8 mouse cellular contexts compared by ENCODE assay signal in the genomic region with DNA sequence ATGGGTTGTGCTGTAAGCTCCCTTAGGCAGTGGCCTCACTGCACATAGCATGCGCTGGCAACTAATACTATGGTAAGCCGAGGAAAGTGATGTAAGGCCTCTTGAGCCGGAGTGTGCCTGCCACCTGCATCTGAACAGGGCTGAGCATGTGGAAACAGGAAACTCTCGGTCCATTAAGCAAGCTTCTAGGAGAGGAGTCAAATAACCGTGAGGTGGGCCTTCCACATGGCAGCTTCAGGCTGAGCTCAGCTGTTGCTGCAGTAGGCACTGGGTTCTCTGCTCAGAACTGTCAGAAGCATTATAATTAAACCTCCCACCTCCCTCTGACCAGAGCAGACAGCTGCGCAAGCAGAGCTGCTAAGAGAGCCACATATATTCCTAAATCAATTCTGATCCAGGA. TPM values are rescaled to one million over a fixed set of nuclear protein-coding genes. Genes with fewer than 3 reads are reported as not detected.
DNase-seq lines count a peak whose midpoint lies in the region; ATAC-seq lines count a peak whose summit lies in the region.
"Had no signal": no experiment of that assay in that cellular context is flagged by ENCODE, and none has a peak within 500 bp of the region (broad histone marks: within the 10 kb centered on the region; RNA-seq: fewer than 3 reads in every experiment).

No protein-coding gene starts in this region.

- no peak overlapping the region for H3K27ac ChIP-seq in embryonic facial prominence, embryonic 10.5 days (replicated peaks)
- H3K27ac ChIP-seq in hindbrain, embryonic 14.5 days: no peak overlapping the region
- H3K27ac ChIP-seq in neural tube, embryonic 11.5 days (ENCODE audit: low read depth, low read length): no peak overlapping the region

- no peaks in the 10 kb centered on the region for H3K9me3 ChIP-seq in embryonic facial prominence, embryonic 10.5 days
- no peaks in the 10 kb centered on the region for H3K9me3 ChIP-seq in hindbrain, embryonic 14.5 days (ENCODE audit: control insufficient read depth, low read length)
- H3K9me3 ChIP-seq in neural tube, embryonic 11.5 days (ENCODE audit: control insufficient read depth, low read length): no peaks in the 10 kb centered on the region

- no peak overlapping the region for H3K4me2 ChIP-seq in hindbrain, embryonic 14.5 days (replicated peaks)
- no peak overlapping the region for H3K4me2 ChIP-seq in neural tube, embryonic 11.5 days (ENCODE audit: low read depth)

- H3K36me3 ChIP-seq in embryonic facial prominence, embryonic 10.5 days (replicated peaks): no peaks in the 10 kb centered on the region
- no peaks in the 10 kb centered on the region for H3K36me3 ChIP-seq in hindbrain, embryonic 14.5 days (replicated peaks; ENCODE audit: control insufficient read depth, insufficient read depth)
- no peaks in the 10 kb centered on the region for H3K36me3 ChIP-seq in neural tube, embryonic 11.5 days (ENCODE audit: control insufficient read depth, insufficient read depth, low read length)

- no peak overlapping the region for H3K9ac ChIP-seq in hindbrain, embryonic 14.5 days
- no peak overlapping the region for H3K9ac ChIP-seq in neural tube, embryonic 11.5 days (ENCODE audit: low read length)

- no peak overlapping the region for H3K4me3 ChIP-seq in embryonic facial prominence, embryonic 10.5 days
- H3K4me3 ChIP-seq in hindbrain, embryonic 14.5 days (replicated peaks; ENCODE audit: low read length): no peak overlapping the region
- no peak overlapping the region for H3K4me3 ChIP-seq in neural tube, embryonic 11.5 days (ENCODE audit: low read depth, low read length)

- ATAC-seq in hindbrain, embryonic 14.5 days (ENCODE audit: low FRiP score): peak; percentile 53; the same call in 1 of the 2 replicates
- no peak for ATAC-seq in neural tube, embryonic 11.5 days (ENCODE audit: insufficient read depth, low FRiP score, low TSS enrichment)

- H3K4me1 ChIP-seq in embryonic facial prominence, embryonic 10.5 days: no peaks in the 10 kb centered on the region
- H3K4me1 ChIP-seq in hindbrain, embryonic 14.5 days (replicated peaks; ENCODE audit: control insufficient read depth, insufficient read depth, low read length): no peaks in the 10 kb centered on the region
- H3K4me1 ChIP-seq in neural tube, embryonic 11.5 days (ENCODE audit: control insufficient read depth, insufficient read depth, low read length): no peaks in the 10 kb centered on the region

- 59% methylated on average over 6 of the region's 6 CpGs for WGBS in embryonic facial prominence, embryonic 10.5 days
- WGBS in hindbrain, embryonic 14.5 days: 53% methylated on average over 6 of the region's 6 CpGs
- 66% methylated on average over 6 of the region's 6 CpGs for WGBS in neural tube, embryonic 11.5 days

- H3K27me3 ChIP-seq in embryonic facial prominence, embryonic 10.5 days (replicated peaks; ENCODE audit: low read depth, poor library complexity, severe bottlenecking): no peaks in the 10 kb centered on the region
- H3K27me3 ChIP-seq in hindbrain, embryonic 14.5 days (ENCODE audit: control insufficient read depth, insufficient read depth, low read length): no peaks in the 10 kb centered on the region
- H3K27me3 ChIP-seq in neural tube, embryonic 11.5 days (ENCODE audit: control insufficient read depth, insufficient read depth, low read length): no peaks in the 10 kb centered on the region

- DNase-seq in layer of hippocampus, adult 9-11 months: peak; percentile 5
- no peak for DNase-seq in layer of hippocampus, adult 18-20 months (ENCODE audit: low spot score in 2 of 2)
- DNase-seq in embryonic facial prominence, embryonic 10.5 days (ENCODE audit: low spot score): peak; percentile 22
- peak; percentile 24 for DNase-seq in hindbrain, embryonic 14.5 days (ENCODE audit: low spot score)
- peak; percentile 9 for DNase-seq in neural tube, embryonic 11.5 days (ENCODE audit: low spot score)
- no peak for DNase-seq in thymus, postnatal 10 days (ENCODE audit: low spot score in 2 of 2)
- DNase-seq in heart, postnatal 4 days: no peak

RNA-seq across cellular contexts. Expression of gene Dcx, which starts 33.1 kb away (rescaled TPM):
- 1 to 10 TPM; 6.5 to 7.8 TPM for total RNA-seq in layer of hippocampus, adult 18-20 months (2021)
- polyA plus RNA-seq in embryonic facial prominence, embryonic 10.5 days (2016; fragmentation: Nextera tagmentation; extraction: Ambion mirVana): 14.1 and 17.1 TPM in 2 replicates
- polyA plus RNA-seq in hindbrain, embryonic 14.5 days (2014; fragmentation: Nextera tagmentation; extraction: Ambion mirVana): 346 and 357 TPM in 2 replicates
- 160 and 182 TPM in 2 replicates for polyA plus RNA-seq in neural tube, embryonic 11.5 days (2014; fragmentation: Nextera tagmentation; extraction: Ambion mirVana)
- total RNA-seq in heart, postnatal 4 days (2021): under 1 TPM; 0.05 to 0.10 TPM
- total RNA-seq: MEL had no signal

Comparison
In these comparisons a context has a peak if more than half of its experiments do, and no peak if none do; other contexts are left out.
1. DNase-seq: peak in layer of hippocampus, adult 9-11 months (single experiment), embryonic facial prominence, embryonic 10.5 days (single experiment), hindbrain, embryonic 14.5 days (single experiment) and neural tube, embryonic 11.5 days (single experiment); none in layer of hippocampus, adult 18-20 months (0 of 2), thymus, postnatal 10 days (0 of 2) and heart, postnatal 4 days (single experiment).